Mouse (Mus musculus) myocyte (in vitro differentiated cells): ENCODE results near the gene Evi2.

ENCODE experiments used
- CEBPB ChIP-seq: IDR thresholded peaks from 2 replicates; pipeline ENCODE4 v1.6.1; 2011; ENCODE audit warnings: mild to moderate bottlenecking, moderate library complexity; ENCODE audit not compliant: poor library complexity, insufficient read depth, severe bottlenecking
- MAX ChIP-seq: IDR thresholded peaks from one replicate; pipeline ENCODE4 v1.6.1; 2011; ENCODE audit warnings: low read depth, mild to moderate bottlenecking, control low read depth
- MYOD1 ChIP-seq, 3 experiments: IDR thresholded peaks; one replicate each; pipeline ENCODE4 v1.6.1; 2011; ENCODE audit warnings: control low read depth in 2 of 3, low read depth in 2 of 3, mild to moderate bottlenecking in 2 of 3, moderate library complexity in 1 of 3; ENCODE audit not compliant: insufficient read length in 2 of 3, control insufficient read depth in 1 of 3
- MYOG ChIP-seq, 3 experiments: IDR thresholded peaks; one replicate each; pipeline ENCODE4 v1.6.1; 2011; ENCODE audit warnings: control low read depth in 2 of 3, low read depth in 2 of 3, mild to moderate bottlenecking in 2 of 3; ENCODE audit not compliant: insufficient read length in 2 of 3, control insufficient read depth in 1 of 3, insufficient read depth in 1 of 3
- POLR2A ChIP-seq: IDR thresholded peaks from one replicate; pipeline ENCODE4 v1.6.1; 2011; ENCODE audit warnings: low read depth, mild to moderate bottlenecking, control low read depth, moderate library complexity; ENCODE audit not compliant: insufficient read length
- TCF12 ChIP-seq: IDR thresholded peaks from one replicate; pipeline ENCODE4 v1.6.1; 2011; ENCODE audit warnings: mild to moderate bottlenecking, control low read depth; ENCODE audit not compliant: poor library complexity, insufficient read depth, severe bottlenecking
- USF1 ChIP-seq: IDR thresholded peaks from one replicate; pipeline ENCODE4 v1.6.1; 2011; ENCODE audit warnings: low read depth, mild to moderate bottlenecking, control low read depth, moderate library complexity

- TF ChIP-seq MAX (no peak), POLR2A (no peak), TCF12 (no peak), USF1 (no peak), MYOG (IDR thresholded peaks at IDR 0.05; ENCODE audit: control insufficient read depth in 1 of 3, insufficient read depth in 1 of 3, insufficient read length in 2 of 3, low read depth in 2 of 3) (no peak), MYOD1 (IDR thresholded peaks at IDR 0.05; ENCODE audit: control insufficient read depth in 1 of 3, insufficient read length in 2 of 3, low read depth in 2 of 3) (no peak), CEBPB (no peak)
Measured at GRCm38 (mm10) chr11:79531485-79531884, 1.1 kb upstream of the Evi2 start.
